Mouse (Mus musculus): ENCODE data around the gene Ptma. TPM values are rescaled to one million over a fixed set of nuclear protein-coding genes. Genes with fewer than 3 reads are reported as not detected.

Gene Ptma
- polyA plus RNA-seq, 1 experiment, result 1,950 TPM

- Histone ChIP-seq H3K27ac (ENCODE audit: insufficient read depth, low read depth, low read length) (0 out of 2 replicates have a peak overlapping the region, but pooled peaks have one; percentile 38), H3K4me3 (ENCODE audit: insufficient read depth, low read depth, low read length) (no peak overlapping the region), H3K4me1 (ENCODE audit: control insufficient read depth, insufficient read depth, low read length) (peaks cover 11% of the 10 kb centered on the region)
- TF ChIP-seq CTCF (IDR thresholded peaks at IDR 0.05; ENCODE audit: insufficient read depth, low read depth, low read length) (no peak), POLR2A (IDR thresholded peaks at IDR 0.05; ENCODE audit: insufficient read depth, low read depth, low read length) (no peak)
- 41% methylated on average over 7 of the region's 7 CpGs for WGBS
These were observed 34.9 kb upstream of the Ptma start for GRCm38 (mm10) chr1:86491533-86492094.

GRCm38 (mm10) chr1:86492095-86493070 is 34.1 kb upstream of the Ptma start:
- Histone ChIP-seq H3K4me3 (ENCODE audit: insufficient read depth, low read depth, low read length) (no peak overlapping the region), H3K27ac (ENCODE audit: insufficient read depth, low read depth, low read length) (0 out of 2 replicates have a peak overlapping the region, but pooled peaks have one; percentile 18), H3K4me1 (ENCODE audit: control insufficient read depth, insufficient read depth, low read length) (peaks cover 11% of the 10 kb centered on the region)
- WGBS, result 76% methylated on average over 9 of the region's 9 CpGs
- TF ChIP-seq CTCF (IDR thresholded peaks at IDR 0.05; ENCODE audit: insufficient read depth, low read depth, low read length) (no peak), POLR2A (IDR thresholded peaks at IDR 0.05; ENCODE audit: insufficient read depth, low read depth, low read length) (no peak)

GRCm38 (mm10) chr1:86493783-86494182 is 32.7 kb upstream of the Ptma start:
- peaks cover 11% of the 10 kb centered on the region for H3K4me1 ChIP-seq (ENCODE audit: control insufficient read depth, insufficient read depth, low read length)
- WGBS, result 91% methylated on average over 3 of the region's 3 CpGs
- no peak overlapping the region for H3K4me3 ChIP-seq (ENCODE audit: insufficient read depth, low read depth, low read length)
- no peak overlapping the region for H3K27ac ChIP-seq (ENCODE audit: insufficient read depth, low read depth, low read length)
- TF ChIP-seq POLR2A (IDR thresholded peaks at IDR 0.05; ENCODE audit: insufficient read depth, low read depth, low read length) (no peak), CTCF (IDR thresholded peaks at IDR 0.05; ENCODE audit: insufficient read depth, low read depth, low read length) (no peak)

- TF ChIP-seq POLR2A (IDR thresholded peaks at IDR 0.05; ENCODE audit: insufficient read depth, low read depth, low read length) (no peak), CTCF (IDR thresholded peaks at IDR 0.05; ENCODE audit: insufficient read depth, low read depth, low read length) (no peak)
- Histone ChIP-seq H3K27ac (ENCODE audit: insufficient read depth, low read depth, low read length) (no peak overlapping the region), H3K4me1 (ENCODE audit: control insufficient read depth, insufficient read depth, low read length) (peaks cover 13% of the 10 kb centered on the region), H3K4me3 (ENCODE audit: insufficient read depth, low read depth, low read length) (no peak overlapping the region)
- 99% methylated on average over 4 of the region's 4 CpGs for WGBS
These were observed 30.2 kb upstream of the Ptma start for GRCm38 (mm10) chr1:86496340-86496739.

GRCm38 (mm10) chr1:86497361-86497760 is 29.2 kb upstream of the Ptma start:
- 82% methylated on average over 5 of the region's 5 CpGs for WGBS
- Histone ChIP-seq H3K27ac (ENCODE audit: insufficient read depth, low read depth, low read length) (no peak overlapping the region), H3K4me3 (ENCODE audit: insufficient read depth, low read depth, low read length) (no peak overlapping the region), H3K4me1 (ENCODE audit: control insufficient read depth, insufficient read depth, low read length) (peaks cover 9% of the 10 kb centered on the region)
- TF ChIP-seq CTCF (IDR thresholded peaks at IDR 0.05; ENCODE audit: insufficient read depth, low read depth, low read length), result no peak
- TF ChIP-seq POLR2A (IDR thresholded peaks at IDR 0.05; ENCODE audit: insufficient read depth, low read depth, low read length), result no peak

- TF ChIP-seq CTCF (IDR thresholded peaks at IDR 0.05; ENCODE audit: insufficient read depth, low read depth, low read length) (no peak), POLR2A (IDR thresholded peaks at IDR 0.05; ENCODE audit: insufficient read depth, low read depth, low read length) (no peak)
- Histone ChIP-seq H3K4me1 (ENCODE audit: control insufficient read depth, insufficient read depth, low read length) (peaks cover 9% of the 10 kb centered on the region), H3K27ac (ENCODE audit: insufficient read depth, low read depth, low read length) (no peak overlapping the region), H3K4me3 (ENCODE audit: insufficient read depth, low read depth, low read length) (no peak overlapping the region)
- 75% methylated on average over 3 of the region's 3 CpGs for WGBS
These were observed 28.5 kb upstream of the Ptma start for GRCm38 (mm10) chr1:86497986-86498385.

- TF ChIP-seq POLR2A (IDR thresholded peaks at IDR 0.05; ENCODE audit: insufficient read depth, low read depth, low read length) (no peak), CTCF (IDR thresholded peaks at IDR 0.05; ENCODE audit: insufficient read depth, low read depth, low read length) (no peak)
- WGBS, result 81% methylated on average over 1 of the region's 1 CpGs
- Histone ChIP-seq H3K4me1 (ENCODE audit: control insufficient read depth, insufficient read depth, low read length) (peaks cover 15% of the 10 kb centered on the region), H3K27ac (ENCODE audit: insufficient read depth, low read depth, low read length) (no peak overlapping the region), H3K4me3 (ENCODE audit: insufficient read depth, low read depth, low read length) (no peak overlapping the region)
These were observed 27.9 kb upstream of the Ptma start for GRCm38 (mm10) chr1:86498611-86499010.

GRCm38 (mm10) chr1:86499903-86500302 is 26.6 kb upstream of the Ptma start:
- Histone ChIP-seq H3K27ac (ENCODE audit: insufficient read depth, low read depth, low read length) (no peak overlapping the region), H3K4me1 (ENCODE audit: control insufficient read depth, insufficient read depth, low read length) (peaks cover 24% of the 10 kb centered on the region), H3K4me3 (ENCODE audit: insufficient read depth, low read depth, low read length) (no peak overlapping the region)
- 45% methylated on average over 3 of the region's 3 CpGs for WGBS
- TF ChIP-seq POLR2A (IDR thresholded peaks at IDR 0.05; ENCODE audit: insufficient read depth, low read depth, low read length), result no peak
- TF ChIP-seq CTCF (IDR thresholded peaks at IDR 0.05; ENCODE audit: insufficient read depth, low read depth, low read length), result peak; percentile 66

GRCm38 (mm10) chr1:86500681-86501080 is 25.8 kb upstream of the Ptma start:
- no peak for TF ChIP-seq CTCF (IDR thresholded peaks at IDR 0.05; ENCODE audit: insufficient read depth, low read depth, low read length)
- TF ChIP-seq POLR2A (IDR thresholded peaks at IDR 0.05; ENCODE audit: insufficient read depth, low read depth, low read length), result no peak
- H3K27ac ChIP-seq (ENCODE audit: insufficient read depth, low read depth, low read length), result no peak overlapping the region
- H3K4me3 ChIP-seq (ENCODE audit: insufficient read depth, low read depth, low read length), result no peak overlapping the region
- H3K4me1 ChIP-seq (ENCODE audit: control insufficient read depth, insufficient read depth, low read length), result peaks cover 31% of the 10 kb centered on the region
- 80% methylated on average over 4 of the region's 4 CpGs for WGBS

Measured in olfactory bulb, adult 2 months (tissue).